Mouse (Mus musculus): ENCODE results near the gene Frmd4a.

DNA sequence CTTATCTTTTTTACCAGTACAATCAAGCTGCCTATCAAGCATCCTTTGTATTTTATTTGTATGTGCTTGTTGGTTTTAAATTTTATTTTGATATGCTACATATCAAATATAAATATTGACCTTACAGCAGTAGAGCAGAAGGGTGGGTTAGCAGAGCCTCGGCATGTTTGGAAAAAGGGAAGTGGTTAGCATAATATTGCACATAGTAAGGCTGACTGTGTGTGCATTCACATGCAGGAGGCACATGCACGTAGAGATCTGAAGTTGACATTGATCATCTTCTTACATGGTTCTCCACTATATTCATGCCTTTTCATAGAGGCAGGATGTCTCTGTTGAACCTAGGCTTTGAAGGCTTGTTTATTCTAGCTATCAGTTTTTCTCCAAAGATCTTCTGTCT lies 148.7 kb downstream of the Frmd4a start:
- no peak for TF ChIP-seq POLR2A (IDR thresholded peaks at IDR 0.05; ENCODE audit: borderline replicate concordance, extremely low read depth, low read depth, low read length)
- TF ChIP-seq CTCF (IDR thresholded peaks at IDR 0.05; ENCODE audit: insufficient read depth, low read length) = no peak
